Mouse (Mus musculus) hindbrain, embryonic 16.5 days (tissue): Measurements from ENCODE around the gene Pdia4. TPM values are rescaled to one million over a fixed set of nuclear protein-coding genes. Genes with fewer than 3 reads are reported as not detected.
"Not testable (repeated sequence)": the region's sequence is repeated elsewhere in the genome, so short reads cannot be mapped to it uniquely, and the experiment has no call there.

ENCODE experiments used
- ATAC-seq: fragments of 200-750 bp; cut with Nextera tagmentation; 2 replicates; pipeline ENCODE4 v1.8.0; 2017; ENCODE audit warnings: moderate TSS enrichment, moderate library complexity
- H3K27ac ChIP-seq: fragments of 300-500 bp; sonication (generic); 2 replicates; pipeline ENCODE4 v1.5.1; 2014; ENCODE audit warnings: low read depth, mild to moderate bottlenecking, control low read depth, low read length, moderate library complexity
- H3K27me3 ChIP-seq: fragments of 300-500 bp; sonication (generic); replicated peaks from 2 replicates; pipeline ENCODE4 v1.6.1; 2014; ENCODE audit warnings: low read length; ENCODE audit not compliant: control insufficient read depth, insufficient read depth
- H3K36me3 ChIP-seq: fragments of 300-500 bp; sonication (generic); 2 replicates; pipeline ENCODE4 v1.6.1; 2014; ENCODE audit warnings: mild to moderate bottlenecking, low read length, moderate library complexity, mixed read lengths; ENCODE audit not compliant: control insufficient read depth, insufficient read depth
- H3K4me1 ChIP-seq: fragments of 300-500 bp; sonication (generic); 2 replicates; pipeline ENCODE4 v1.6.1; 2014; ENCODE audit warnings: low read depth, low read length; ENCODE audit not compliant: control insufficient read depth, insufficient read depth
- H3K4me2 ChIP-seq: fragments of 300-500 bp; sonication (generic); 2 replicates; pipeline ENCODE4 v1.6.1; 2014; ENCODE audit warnings: mild to moderate bottlenecking, low read length, control low read depth, moderate library complexity
- H3K4me3 ChIP-seq: fragments of 300-500 bp; sonication (generic); 2 replicates; pipeline ENCODE4 v1.5.1; 2014; ENCODE audit warnings: mild to moderate bottlenecking, low read length, control low read depth, moderate library complexity
- H3K9ac ChIP-seq: fragments of 300-500 bp; sonication (generic); 2 replicates; pipeline ENCODE4 v1.6.1; 2014; ENCODE audit warnings: low read depth, mild to moderate bottlenecking, control low read depth, low read length, moderate library complexity
- H3K9me3 ChIP-seq: fragments of 300-500 bp; sonication (generic); 2 replicates; pipeline ENCODE4 v1.6.1; 2014; ENCODE audit warnings: mild to moderate bottlenecking, low read length, moderate library complexity; ENCODE audit not compliant: control insufficient read depth
- WGBS: fragments of 180-500 bp; shearing (Covaris S2); extraction: QIAGEN DNeasy Blood & Tissue Kit; methylation state at CpG from one replicate; pipeline ENCODE4 v1.1.7; 2014; 5-methylcytosine and 5-hydroxymethylcytosine counted together
- microRNA counts: library from miRNA; unstranded; fragments of <30 nt; microRNA quantifications from one replicate; lab custom pipeline; 2016
- microRNA-seq: library from miRNA; unstranded; fragments of <30 nt; microRNA quantifications from one replicate; pipeline ENCODE4, GENCODE M21; 2017
- polyA plus RNA-seq: library from polyadenylated mRNA; unstranded; fragments of >200 nt; fragmentation: Nextera tagmentation; extraction: Ambion mirVana; gene quantifications from 2 replicates; pipeline ENCODE4 v1.2.1, GENCODE M21; 2015

Pdia4 gene
- polyA plus RNA-seq, 1 experiment from 2014 or later: 142 TPM

- not testable (repeated sequence) for H3K27me3 ChIP-seq, H3K9me3 ChIP-seq, H3K4me1 ChIP-seq, H3K36me3 ChIP-seq, ATAC-seq, H3K27ac ChIP-seq, H3K9ac ChIP-seq
- 5% methylated on average over 16 of the region's 38 CpGs for WGBS
- Histone ChIP-seq H3K4me3 (peak overlapping the region; percentile 24; the same call in 1 of the 2 replicates), H3K4me2 (0 out of 2 replicates have a peak overlapping the region, but pooled peaks have one; percentile 35)
Observed at GRCm38 (mm10) chr6:47757849-47758248, 55.4 kb downstream of the Pdia4 start.

- H3K27ac ChIP-seq, H3K9ac ChIP-seq, H3K4me2 ChIP-seq, H3K27me3 ChIP-seq, H3K4me3 ChIP-seq, H3K9me3 ChIP-seq, H3K4me1 ChIP-seq, H3K36me3 ChIP-seq: not testable (repeated sequence)
- ATAC-seq: 0 out of 2 replicates have a peak, but pooled peaks have one; percentile 20
- WGBS: 12% methylated on average over 6 of the region's 22 CpGs
Observed at GRCm38 (mm10) chr6:47757429-47757828, 55.8 kb downstream of the Pdia4 start.

- WGBS: 2% methylated on average over 9 of the region's 44 CpGs
- H3K9ac ChIP-seq, H3K4me3 ChIP-seq, H3K27ac ChIP-seq, H3K4me1 ChIP-seq, H3K9me3 ChIP-seq, H3K36me3 ChIP-seq, H3K27me3 ChIP-seq, H3K4me2 ChIP-seq, ATAC-seq: not testable (repeated sequence)
Observed at GRCm38 (mm10) chr6:47753144-47753543, 60.1 kb downstream of the Pdia4 start.

- not testable (repeated sequence) for H3K36me3 ChIP-seq, H3K9ac ChIP-seq, H3K9me3 ChIP-seq, ATAC-seq, H3K27ac ChIP-seq, H3K4me1 ChIP-seq, H3K27me3 ChIP-seq
- WGBS: 10% methylated on average over 7 of the region's 25 CpGs
- Histone ChIP-seq H3K4me3 (peak overlapping the region; percentile 28; the same call in 1 of the 2 replicates), H3K4me2 (peak overlapping the region; percentile 43; the same call in 1 of the 2 replicates)
Observed at GRCm38 (mm10) chr6:47748306-47748705, 64.9 kb downstream of the Pdia4 start.

GRCm38 (mm10) chr6:47747886-47748285 lies 65.3 kb downstream of the Pdia4 start:
- H3K4me3 ChIP-seq, H3K4me1 ChIP-seq, H3K4me2 ChIP-seq, H3K27ac ChIP-seq, H3K36me3 ChIP-seq, H3K9me3 ChIP-seq, ATAC-seq, H3K9ac ChIP-seq, H3K27me3 ChIP-seq: not testable (repeated sequence)
- 83% methylated on average over 3 of the region's 8 CpGs for WGBS

MicroRNAs within 50 kb of the gene (microRNA counts, 519-probe panel; counts per million panel counts)
- 1,172 counts per million, percentile 8 among the panel's probes with 10 or more counts for microRNA mmu-miR-704 (lab: Ali Mortazavi, UCI)

Small RNA genes within 50 kb of the gene (microRNA-seq; reads per million reads assigned to microRNA genes)
- gene Mir704: not detected

Other genes starting within 250 kb of the Pdia4 start
- gene Ezh2, start 218.1 kb downstream of the Pdia4 start, polyA plus RNA-seq: 45.9 and 46.5 TPM in 2 replicates
- gene Zfp786, start 17.4 kb upstream of the Pdia4 start, polyA plus RNA-seq: 13.9 and 15.7 TPM in 2 replicates
- 16.5 and 16.8 TPM in 2 replicates for gene Zfp398, start 22.2 kb upstream of the Pdia4 start, polyA plus RNA-seq
- gene Zfp282, start 63.8 kb upstream of the Pdia4 start, polyA plus RNA-seq: 20.9 and 22.9 TPM in 2 replicates
- 13.9 and 15.3 TPM in 2 replicates for gene Zfp212, start 107.0 kb upstream of the Pdia4 start, polyA plus RNA-seq
- gene Zfp956, start 140.0 kb upstream of the Pdia4 start, polyA plus RNA-seq: 24.1 and 25.5 TPM in 2 replicates
- gene Zfp777, start 235.5 kb upstream of the Pdia4 start, polyA plus RNA-seq: 11.1 and 12.1 TPM in 2 replicates